Comparison of ENCODE assay signal across 20 mouse cellular contexts in the genomic region with DNA sequence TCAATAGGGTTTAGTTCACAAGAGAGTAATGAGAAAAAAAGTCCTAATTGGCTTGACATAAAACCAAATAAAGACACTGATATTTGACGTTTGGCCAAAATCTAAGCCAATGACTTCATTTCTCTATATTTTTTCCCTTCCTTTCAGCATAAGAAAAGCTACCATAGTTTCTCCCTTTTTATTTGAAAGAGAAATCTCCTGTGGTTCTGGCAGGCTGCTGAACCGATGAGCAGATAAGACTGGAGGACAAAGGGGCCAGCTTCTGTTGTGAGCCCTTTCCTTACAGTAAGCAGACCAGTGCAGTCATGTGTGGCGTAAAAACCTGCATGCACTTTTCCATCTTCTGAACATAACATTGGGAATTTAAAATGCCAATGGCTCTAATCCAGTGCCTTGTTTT. TPM values are rescaled to one million over a fixed set of nuclear protein-coding genes. Genes with fewer than 3 reads are reported as not detected.
A peak's percentile ranks its signal among the peaks of the same experiment; 100 is the strongest.
DNase-seq lines count a peak whose midpoint lies in the region; ATAC-seq and TF ChIP-seq lines count a peak whose summit lies in the region.
"Had no signal": no experiment of that assay in that cellular context is flagged by ENCODE, and none has a peak within 500 bp of the region (broad histone marks: within the 10 kb centered on the region; RNA-seq: fewer than 3 reads in every experiment).

No protein-coding gene starts in this region.

- H3K27ac ChIP-seq in forebrain, embryonic 14.5 days (ENCODE audit: low read depth, low read length): peak overlapping the region; percentile 21; the same call in 1 of the 2 replicates
- H3K27ac ChIP-seq in forebrain, embryonic 10.5 days: no peak overlapping the region
- H3K27ac ChIP-seq in hindbrain, embryonic 15.5 days (replicated peaks): 0 out of 2 replicates have a peak overlapping the region, but pooled peaks have one; percentile 38
- no peak overlapping the region for H3K27ac ChIP-seq in hindbrain, embryonic 10.5 days
- peak overlapping the region; percentile 24; the same call in 1 of the 2 replicates for H3K27ac ChIP-seq in liver, embryonic 14.5 days
- no peak overlapping the region for H3K27ac ChIP-seq in liver, embryonic 11.5 days (ENCODE audit: low read depth, low read length)
- peak overlapping the region; percentile 66 for H3K27ac ChIP-seq in liver, embryonic 15.5 days (replicated peaks)
- H3K27ac ChIP-seq: embryonic facial prominence, embryonic 15.5 days had no signal

- TF ChIP-seq EP300 in liver, embryonic 14.5 days (IDR thresholded peaks at IDR 0.05; ENCODE audit: low read depth): no peak

- no peak overlapping the region for H3K4me2 ChIP-seq in forebrain, embryonic 14.5 days (ENCODE audit: low read length)
- H3K4me2 ChIP-seq in hindbrain, embryonic 15.5 days: no peak overlapping the region
- peak overlapping the region; percentile 43 for H3K4me2 ChIP-seq in liver, embryonic 14.5 days (ENCODE audit: low read depth)
- no peak overlapping the region for H3K4me2 ChIP-seq in liver, embryonic 11.5 days
- H3K4me2 ChIP-seq in liver, embryonic 15.5 days: no peak overlapping the region
- H3K4me2 ChIP-seq: embryonic facial prominence, embryonic 15.5 days; heart, embryonic 11.5 days had no signal

- no peaks in the 10 kb centered on the region for H3K36me3 ChIP-seq in forebrain, embryonic 14.5 days (ENCODE audit: control insufficient read depth, insufficient read depth, low read length)
- H3K36me3 ChIP-seq in forebrain, embryonic 10.5 days (replicated peaks): peaks cover 32% of the 10 kb centered on the region
- no peaks in the 10 kb centered on the region for H3K36me3 ChIP-seq in hindbrain, embryonic 15.5 days
- H3K36me3 ChIP-seq in hindbrain, embryonic 10.5 days: peaks cover 32% of the 10 kb centered on the region
- no peaks in the 10 kb centered on the region; the same call in none of the 2 replicates for H3K36me3 ChIP-seq in liver, embryonic 14.5 days (replicated peaks; ENCODE audit: control insufficient read depth, insufficient read depth, low read depth)
- no peaks in the 10 kb centered on the region; the same call in 1 of the 2 replicates for H3K36me3 ChIP-seq in liver, embryonic 11.5 days (ENCODE audit: control insufficient read depth, insufficient read depth, low read length)
- peaks cover 15% of the 10 kb centered on the region; the same call in 1 of the 2 replicates for H3K36me3 ChIP-seq in liver, embryonic 15.5 days (replicated peaks)
- H3K36me3 ChIP-seq: embryonic facial prominence, embryonic 15.5 days had no signal

- DNase-seq in forebrain, embryonic 14.5 days (ENCODE audit: low spot score): peak; percentile 13
- DNase-seq in forebrain, embryonic 10.5 days (ENCODE audit: extremely low spot score, low spot score): no peak
- DNase-seq in hindbrain, embryonic 10.5 days (ENCODE audit: low spot score): no peak
- no peak for DNase-seq in liver, embryonic 14.5 days (ENCODE audit: low read depth in 3 of 3, low spot score in 3 of 3)
- DNase-seq in liver, embryonic 11.5 days (ENCODE audit: low spot score): no peak
- DNase-seq in left cerebral cortex, postnatal 14 days (ENCODE audit: low spot score in 2 of 2): no peak
- DNase-seq: adrenal gland, adult 2 months; cerebellum, adult 11-12 months; cerebellum, postnatal 14 days; embryo, embryonic 11 days; gastrocnemius, postnatal 10 days; kidney, postnatal 25 days; thymus, adult 18-20 months; thymus, postnatal 36 days had no signal

- H3K27me3 ChIP-seq in forebrain, embryonic 14.5 days (replicated peaks; ENCODE audit: control insufficient read depth, insufficient read depth, low read length): no peaks in the 10 kb centered on the region
- H3K27me3 ChIP-seq in forebrain, embryonic 10.5 days (ENCODE audit: poor library complexity, severe bottlenecking): no peaks in the 10 kb centered on the region
- H3K27me3 ChIP-seq in hindbrain, embryonic 15.5 days: no peaks in the 10 kb centered on the region
- H3K27me3 ChIP-seq in hindbrain, embryonic 10.5 days (ENCODE audit: insufficient read depth, poor library complexity, severe bottlenecking): no peaks in the 10 kb centered on the region
- H3K27me3 ChIP-seq in liver, embryonic 14.5 days (ENCODE audit: control insufficient read depth, insufficient read depth, low read length): no peaks in the 10 kb centered on the region
- H3K27me3 ChIP-seq in liver, embryonic 11.5 days (replicated peaks; ENCODE audit: control insufficient read depth, insufficient read depth, low read length): no peaks in the 10 kb centered on the region
- no peaks in the 10 kb centered on the region for H3K27me3 ChIP-seq in liver, embryonic 15.5 days
- H3K27me3 ChIP-seq: embryonic facial prominence, embryonic 15.5 days had no signal

- ATAC-seq in forebrain, embryonic 14.5 days: no peak
- no peak for ATAC-seq in hindbrain, embryonic 15.5 days (ENCODE audit: low FRiP score, low read depth)
- ATAC-seq in liver, embryonic 14.5 days (ENCODE audit: insufficient read depth): no peak
- ATAC-seq in liver, embryonic 11.5 days (replicated peaks; ENCODE audit: low FRiP score): no peak
- ATAC-seq in liver, embryonic 15.5 days (ENCODE audit: insufficient read depth): no peak
- ATAC-seq: CD4-positive, CD25-positive, alpha-beta regulatory T cell, adult 4 months; intestine, postnatal 0 days had no signal

- H3K4me1 ChIP-seq in forebrain, embryonic 14.5 days (ENCODE audit: control insufficient read depth, insufficient read depth, low read length): peaks cover 13% of the 10 kb centered on the region
- peaks cover 41% of the 10 kb centered on the region for H3K4me1 ChIP-seq in forebrain, embryonic 10.5 days
- H3K4me1 ChIP-seq in hindbrain, embryonic 15.5 days (replicated peaks): peaks cover 45% of the 10 kb centered on the region
- H3K4me1 ChIP-seq in hindbrain, embryonic 10.5 days (replicated peaks): peaks cover 30% of the 10 kb centered on the region
- H3K4me1 ChIP-seq in liver, embryonic 14.5 days (replicated peaks; ENCODE audit: control insufficient read depth in 2 of 2, insufficient read depth in 2 of 2, low read length in 1 of 2): peaks cover 42 to 43% of the 10 kb centered on the region in 2 experiments
- peaks cover 40% of the 10 kb centered on the region for H3K4me1 ChIP-seq in liver, embryonic 11.5 days (replicated peaks; ENCODE audit: control insufficient read depth, insufficient read depth, low read length)
- H3K4me1 ChIP-seq in liver, embryonic 15.5 days (replicated peaks): peaks cover 74% of the 10 kb centered on the region

- H3K4me3 ChIP-seq in forebrain, embryonic 14.5 days (ENCODE audit: low read depth, low read length): no peak overlapping the region
- H3K4me3 ChIP-seq in forebrain, embryonic 10.5 days: no peak overlapping the region
- no peak overlapping the region for H3K4me3 ChIP-seq in hindbrain, embryonic 15.5 days
- no peak overlapping the region for H3K4me3 ChIP-seq in hindbrain, embryonic 10.5 days
- H3K4me3 ChIP-seq in liver, embryonic 14.5 days (ENCODE audit: insufficient read depth in 1 of 2, low read depth in 2 of 2, low read length in 2 of 2): no peak overlapping the region
- H3K4me3 ChIP-seq in liver, embryonic 11.5 days (ENCODE audit: low read depth, low read length): no peak overlapping the region
- no peak overlapping the region for H3K4me3 ChIP-seq in liver, embryonic 15.5 days (replicated peaks)
- H3K4me3 ChIP-seq: embryonic facial prominence, embryonic 15.5 days had no signal

- H3K9me3 ChIP-seq in forebrain, embryonic 14.5 days (replicated peaks; ENCODE audit: control insufficient read depth, low read length): no peaks in the 10 kb centered on the region
- H3K9me3 ChIP-seq in forebrain, embryonic 10.5 days: no peaks in the 10 kb centered on the region
- H3K9me3 ChIP-seq in hindbrain, embryonic 15.5 days: no peaks in the 10 kb centered on the region
- no peaks in the 10 kb centered on the region for H3K9me3 ChIP-seq in hindbrain, embryonic 10.5 days
- no peaks in the 10 kb centered on the region for H3K9me3 ChIP-seq in liver, embryonic 14.5 days (ENCODE audit: control insufficient read depth, low read length)
- H3K9me3 ChIP-seq in liver, embryonic 11.5 days (ENCODE audit: control insufficient read depth, low read length): no peaks in the 10 kb centered on the region
- no peaks in the 10 kb centered on the region for H3K9me3 ChIP-seq in liver, embryonic 15.5 days (replicated peaks)
- H3K9me3 ChIP-seq: embryonic facial prominence, embryonic 15.5 days had no signal

- intact Hi-C loops in left cerebral cortex, postnatal 14 days (cut with DNase I): loop anchor here (10.0 kb wide), 1 partner anchor 56 kb away; the partner anchor contains the start of genes Ppib and Snx22

- no peak for TF ChIP-seq CTCF in liver, embryonic 14.5 days (IDR thresholded peaks at IDR 0.05; ENCODE audit: low read depth)

- WGBS in forebrain, embryonic 14.5 days: 61% methylated on average over 3 of the region's 3 CpGs
- WGBS in forebrain, embryonic 10.5 days: 84% methylated on average over 3 of the region's 3 CpGs
- WGBS in hindbrain, embryonic 15.5 days: 58% methylated on average over 3 of the region's 3 CpGs
- 85% methylated on average over 3 of the region's 3 CpGs for WGBS in hindbrain, embryonic 10.5 days
- 41% methylated on average over 3 of the region's 3 CpGs for WGBS in liver, embryonic 14.5 days (ENCODE audit: insufficient replicate concordance)
- WGBS in liver, embryonic 11.5 days: 66% methylated on average over 3 of the region's 3 CpGs
- 40% methylated on average over 3 of the region's 3 CpGs for WGBS in liver, embryonic 15.5 days (ENCODE audit: insufficient replicate concordance)

- H3K9ac ChIP-seq in forebrain, embryonic 14.5 days (ENCODE audit: low read length): no peak overlapping the region
- no peak overlapping the region for H3K9ac ChIP-seq in hindbrain, embryonic 15.5 days
- H3K9ac ChIP-seq in liver, embryonic 14.5 days (replicated peaks): no peak overlapping the region
- H3K9ac ChIP-seq in liver, embryonic 11.5 days (ENCODE audit: low read depth, low read length): no peak overlapping the region
- no peak overlapping the region for H3K9ac ChIP-seq in liver, embryonic 15.5 days
- H3K9ac ChIP-seq: embryonic facial prominence, embryonic 15.5 days had no signal

RNA-seq across cellular contexts. Expression of gene Snx1, which starts 5.4 kb away (rescaled TPM):
- polyA plus RNA-seq in forebrain, embryonic 14.5 days (2014; fragmentation: Nextera tagmentation; extraction: Ambion mirVana): 111 and 120 TPM in 2 replicates
- polyA plus RNA-seq in forebrain, embryonic 10.5 days (2016; fragmentation: Nextera tagmentation; extraction: Ambion mirVana): 136 and 140 TPM in 2 replicates
- 76.7 and 76.9 TPM in 2 replicates for polyA plus RNA-seq in hindbrain, embryonic 15.5 days (2015; fragmentation: Nextera tagmentation; extraction: Ambion mirVana)
- polyA plus RNA-seq in hindbrain, embryonic 10.5 days (2016; fragmentation: Nextera tagmentation; extraction: Ambion mirVana): 128 and 136 TPM in 2 replicates
- 31.8 and 47.7 TPM in 2 replicates for polyA plus RNA-seq in liver, embryonic 14.5 days (2012; rRNA removed)
- polyA plus RNA-seq in liver, embryonic 14.5 days (2014; fragmentation: Nextera tagmentation; extraction: Ambion mirVana): 66.0 and 68.3 TPM in 2 replicates
- polyA plus RNA-seq in liver, embryonic 11.5 days (2014; fragmentation: Nextera tagmentation; extraction: Ambion mirVana): 129 and 139 TPM in 2 replicates
- 62.7 and 64.8 TPM in 2 replicates for polyA plus RNA-seq in liver, embryonic 15.5 days (2015; fragmentation: Nextera tagmentation; extraction: Ambion mirVana)
- 10 to 100 TPM; 51.6 to 56.3 TPM for total RNA-seq in left cerebral cortex, postnatal 14 days (2021)

RNA-seq across cellular contexts. Expression of gene Ciao2a, which starts 5.5 kb away (rescaled TPM):
- 79.8 and 81.2 TPM in 2 replicates for polyA plus RNA-seq in forebrain, embryonic 14.5 days (2014; fragmentation: Nextera tagmentation; extraction: Ambion mirVana)
- polyA plus RNA-seq in forebrain, embryonic 10.5 days (2016; fragmentation: Nextera tagmentation; extraction: Ambion mirVana): 166 and 168 TPM in 2 replicates
- polyA plus RNA-seq in hindbrain, embryonic 15.5 days (2015; fragmentation: Nextera tagmentation; extraction: Ambion mirVana): 68.5 and 70.1 TPM in 2 replicates
- polyA plus RNA-seq in hindbrain, embryonic 10.5 days (2016; fragmentation: Nextera tagmentation; extraction: Ambion mirVana): 138 and 149 TPM in 2 replicates
- polyA plus RNA-seq in liver, embryonic 14.5 days (2012; rRNA removed): 32.3 and 50.1 TPM in 2 replicates
- polyA plus RNA-seq in liver, embryonic 14.5 days (2014; fragmentation: Nextera tagmentation; extraction: Ambion mirVana): 129 and 132 TPM in 2 replicates
- polyA plus RNA-seq in liver, embryonic 11.5 days (2014; fragmentation: Nextera tagmentation; extraction: Ambion mirVana): 256 and 260 TPM in 2 replicates
- 117 and 132 TPM in 2 replicates for polyA plus RNA-seq in liver, embryonic 15.5 days (2015; fragmentation: Nextera tagmentation; extraction: Ambion mirVana)
- 10 to 100 TPM; 26.8 to 28.0 TPM for total RNA-seq in left cerebral cortex, postnatal 14 days (2021)

RNA-seq across cellular contexts. Expression of gene Dapk2, which starts 37.1 kb away (rescaled TPM):
- polyA plus RNA-seq in forebrain, embryonic 14.5 days (2014; fragmentation: Nextera tagmentation; extraction: Ambion mirVana): 2.2 and 2.3 TPM in 2 replicates
- polyA plus RNA-seq in forebrain, embryonic 10.5 days (2016; fragmentation: Nextera tagmentation; extraction: Ambion mirVana): 7.6 and 8.9 TPM in 2 replicates
- polyA plus RNA-seq in hindbrain, embryonic 15.5 days (2015; fragmentation: Nextera tagmentation; extraction: Ambion mirVana): 0.65 and 0.67 TPM in 2 replicates
- 3.5 and 5.1 TPM in 2 replicates for polyA plus RNA-seq in hindbrain, embryonic 10.5 days (2016; fragmentation: Nextera tagmentation; extraction: Ambion mirVana)
- 7.3 and 11.7 TPM in 2 replicates for polyA plus RNA-seq in liver, embryonic 14.5 days (2012; rRNA removed)
- 24.6 and 25.2 TPM in 2 replicates for polyA plus RNA-seq in liver, embryonic 14.5 days (2014; fragmentation: Nextera tagmentation; extraction: Ambion mirVana)
- 5.9 and 6.1 TPM in 2 replicates for polyA plus RNA-seq in liver, embryonic 11.5 days (2014; fragmentation: Nextera tagmentation; extraction: Ambion mirVana)
- 31.9 and 33.9 TPM in 2 replicates for polyA plus RNA-seq in liver, embryonic 15.5 days (2015; fragmentation: Nextera tagmentation; extraction: Ambion mirVana)
- 1 to 10 TPM; 2.4 to 5.8 TPM for total RNA-seq in left cerebral cortex, postnatal 14 days (2021)

RNA-seq across cellular contexts. Expression of gene Snx22, which starts 51.4 kb away (rescaled TPM):
- polyA plus RNA-seq in forebrain, embryonic 14.5 days (2014; fragmentation: Nextera tagmentation; extraction: Ambion mirVana): 3.6 and 4.8 TPM in 2 replicates
- 2.1 and 2.6 TPM in 2 replicates for polyA plus RNA-seq in forebrain, embryonic 10.5 days (2016; fragmentation: Nextera tagmentation; extraction: Ambion mirVana)
- 9.1 and 11.6 TPM in 2 replicates for polyA plus RNA-seq in hindbrain, embryonic 15.5 days (2015; fragmentation: Nextera tagmentation; extraction: Ambion mirVana)
- polyA plus RNA-seq in hindbrain, embryonic 10.5 days (2016; fragmentation: Nextera tagmentation; extraction: Ambion mirVana): 3.5 and 4.6 TPM in 2 replicates
- 26.7 and 32.8 TPM in 2 replicates for polyA plus RNA-seq in liver, embryonic 14.5 days (2012; rRNA removed)
- polyA plus RNA-seq in liver, embryonic 14.5 days (2014; fragmentation: Nextera tagmentation; extraction: Ambion mirVana): 25.4 and 26.5 TPM in 2 replicates
- polyA plus RNA-seq in liver, embryonic 11.5 days (2014; fragmentation: Nextera tagmentation; extraction: Ambion mirVana): 6.5 and 7.0 TPM in 2 replicates
- polyA plus RNA-seq in liver, embryonic 15.5 days (2015; fragmentation: Nextera tagmentation; extraction: Ambion mirVana): 34.9 and 36.4 TPM in 2 replicates
- total RNA-seq in left cerebral cortex, postnatal 14 days (2021): 1 to 10 TPM; 3.3 to 4.4 TPM

Comparison
In these comparisons a context has a peak if more than half of its experiments do, and no peak if none do; other contexts are left out.
1. H3K27ac ChIP-seq: peak in forebrain, embryonic 14.5 days (single experiment), hindbrain, embryonic 15.5 days (single experiment), liver, embryonic 14.5 days (single experiment) and liver, embryonic 15.5 days (single experiment); none in forebrain, embryonic 10.5 days (single experiment), hindbrain, embryonic 10.5 days (single experiment) and liver, embryonic 11.5 days (single experiment).